Mouse (Mus musculus) spleen, adult 12 weeks (tissue): ENCODE results near the gene 2410004B18Rik.

Experiments
- DNase-seq: peaks from one replicate; pipeline ENCODE4 v3.0.0; 2022; ENCODE audit warnings: low spot score

Gene 2410004B18Rik

DNA sequence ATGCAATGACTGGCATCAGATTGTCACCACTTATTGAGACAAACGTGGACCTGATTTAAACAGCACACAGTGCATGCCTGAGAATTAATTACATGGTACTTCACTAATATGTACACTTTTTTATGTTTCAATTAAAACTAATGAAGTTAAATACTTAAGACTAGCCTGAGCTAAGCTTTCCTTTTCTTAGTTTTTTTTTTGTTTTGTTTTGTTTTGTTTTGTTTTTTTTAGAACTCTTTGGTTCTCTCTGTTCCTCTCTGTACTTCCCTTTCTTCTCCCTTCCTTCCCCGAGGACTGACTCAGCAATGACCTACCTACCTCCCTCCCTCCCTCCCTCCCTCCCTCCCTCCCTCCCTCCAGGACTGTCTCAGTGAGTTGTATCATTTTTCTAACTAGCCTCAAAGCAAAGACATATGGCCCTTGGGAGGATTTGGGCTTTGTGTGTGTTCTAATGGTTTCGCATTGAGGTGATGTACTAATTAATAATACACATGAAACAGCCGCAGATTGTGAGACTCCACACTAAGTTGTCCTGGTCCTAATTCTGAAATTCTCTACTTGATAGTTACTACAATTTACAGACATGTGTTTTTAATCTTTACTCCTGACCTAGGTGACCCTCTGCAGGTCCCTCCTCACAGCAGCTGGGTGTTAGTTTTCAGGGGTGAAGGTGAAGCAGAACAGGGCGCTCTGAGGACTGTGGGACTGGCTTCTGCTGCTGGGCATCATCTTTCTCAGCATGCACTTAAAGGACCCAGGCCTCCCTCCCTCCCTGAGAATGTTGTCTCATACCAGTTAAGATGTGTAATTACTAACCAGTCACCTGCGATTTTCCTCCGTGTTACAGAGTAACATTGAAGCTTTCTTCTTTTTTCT lies 8.1 kb upstream of the 2410004B18Rik start:
- DNase-seq = no peak

GRCm38 (mm10) chr3:145933845-145934244 lies 4.0 kb upstream of the 2410004B18Rik start:
- DNase-seq = no peak

GRCm38 (mm10) chr3:145938405-145939349 lies 863 bp downstream of the 2410004B18Rik start:
- no peak for DNase-seq

- DNase-seq = no peak
Measured at GRCm38 (mm10) chr3:145939402-145939801, 1.6 kb downstream of the 2410004B18Rik start.

DNA sequence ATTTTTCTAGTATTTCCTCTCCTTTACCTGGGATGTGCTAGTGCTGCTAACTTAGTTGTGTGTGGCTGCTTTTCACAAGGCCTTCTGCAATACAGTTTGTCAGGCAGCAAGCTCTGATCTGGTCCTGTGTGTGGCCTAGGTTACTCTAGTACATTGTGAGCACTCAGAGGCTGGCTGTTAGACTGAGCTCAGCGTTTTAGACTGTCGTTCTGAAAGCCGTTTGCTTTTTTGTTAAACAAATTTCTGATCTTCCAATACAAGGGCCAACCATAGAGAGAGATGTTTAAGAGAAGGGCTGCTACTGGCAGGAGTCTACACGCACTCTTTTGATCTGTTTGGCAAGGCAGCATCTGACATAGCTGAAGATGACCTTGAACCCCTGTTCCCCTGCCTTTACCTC lies 2.2 kb downstream of the 2410004B18Rik start:
- no peak for DNase-seq

DNA sequence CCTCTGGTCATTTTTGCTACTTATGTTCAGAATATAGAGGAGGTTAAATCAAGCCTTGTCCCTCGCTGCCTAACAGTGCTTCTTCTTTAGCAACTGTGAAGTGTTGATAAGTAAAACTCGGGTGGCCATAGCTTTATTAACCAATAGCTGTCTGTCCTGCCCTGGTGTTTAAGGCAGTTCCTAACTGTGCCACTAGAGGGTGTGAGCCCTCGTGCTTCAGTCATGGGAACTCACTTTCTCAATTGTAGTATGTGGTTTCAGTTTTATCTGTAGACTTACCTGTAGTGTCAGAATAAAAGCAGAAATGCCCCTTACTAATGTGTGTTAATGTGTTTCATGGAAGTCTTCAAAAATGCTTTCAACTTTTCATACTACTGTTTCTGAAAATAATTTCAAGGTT lies 4.2 kb downstream of the 2410004B18Rik start:
- DNase-seq = peak; percentile 62

- DNase-seq = no peak
Measured at GRCm38 (mm10) chr3:145944348-145944747, 6.5 kb downstream of the 2410004B18Rik start.

- no peak for DNase-seq
Measured at GRCm38 (mm10) chr3:145945904-145946303, 8.1 kb downstream of the 2410004B18Rik start.

DNA sequence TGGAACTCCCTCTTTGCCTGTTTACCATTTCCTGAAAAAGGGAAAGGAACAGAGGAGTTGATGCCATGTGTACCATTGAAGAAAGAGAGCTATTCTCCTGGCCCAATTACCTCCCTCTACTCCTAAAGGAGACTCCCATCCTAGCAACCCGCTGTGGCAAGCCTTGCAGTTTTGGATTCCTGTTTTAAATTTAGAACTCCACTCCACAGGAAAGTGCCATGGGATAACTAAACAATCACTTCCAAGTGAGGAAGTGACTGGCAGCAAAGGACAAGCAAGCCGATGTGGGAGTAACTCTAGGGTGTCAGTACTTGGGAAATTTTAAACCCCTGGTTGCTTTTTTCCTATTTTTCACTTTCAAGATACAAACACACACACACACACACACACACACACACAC lies 8.8 kb downstream of the 2410004B18Rik start:
- no peak for DNase-seq

DNA sequence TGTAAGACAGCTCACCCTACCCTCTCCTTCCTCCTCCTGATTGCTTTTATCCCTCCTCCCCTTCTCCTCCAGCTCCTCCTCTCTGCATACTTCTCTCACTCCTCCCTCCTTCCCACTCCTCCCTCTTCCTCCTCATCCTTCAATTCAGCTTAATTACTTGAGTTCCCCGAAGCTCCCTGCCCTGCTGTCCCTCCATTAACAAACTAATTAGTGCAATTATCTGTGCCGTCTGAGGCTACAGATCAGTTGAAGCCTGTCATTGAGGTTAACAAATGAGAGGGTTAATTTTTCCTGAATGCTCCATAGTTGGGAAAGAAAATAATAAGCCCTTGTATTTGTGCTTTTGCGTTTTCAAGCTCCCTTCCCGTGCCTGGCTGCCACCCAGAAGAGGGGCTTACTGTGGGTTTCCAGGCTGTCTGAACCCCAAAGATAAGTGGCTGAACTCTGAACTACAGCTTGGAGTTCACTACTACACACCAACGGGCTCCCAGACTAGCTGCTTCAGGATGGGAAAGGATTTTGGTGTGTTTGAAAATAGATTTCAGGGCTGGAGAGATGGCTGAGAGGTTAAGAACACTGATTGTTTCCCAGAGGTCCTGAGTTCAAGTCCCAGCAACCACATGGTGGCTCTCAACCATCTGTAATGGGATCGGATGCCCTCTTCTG lies 9.9 kb downstream of the 2410004B18Rik start:
- DNase-seq = no peak

DNA sequence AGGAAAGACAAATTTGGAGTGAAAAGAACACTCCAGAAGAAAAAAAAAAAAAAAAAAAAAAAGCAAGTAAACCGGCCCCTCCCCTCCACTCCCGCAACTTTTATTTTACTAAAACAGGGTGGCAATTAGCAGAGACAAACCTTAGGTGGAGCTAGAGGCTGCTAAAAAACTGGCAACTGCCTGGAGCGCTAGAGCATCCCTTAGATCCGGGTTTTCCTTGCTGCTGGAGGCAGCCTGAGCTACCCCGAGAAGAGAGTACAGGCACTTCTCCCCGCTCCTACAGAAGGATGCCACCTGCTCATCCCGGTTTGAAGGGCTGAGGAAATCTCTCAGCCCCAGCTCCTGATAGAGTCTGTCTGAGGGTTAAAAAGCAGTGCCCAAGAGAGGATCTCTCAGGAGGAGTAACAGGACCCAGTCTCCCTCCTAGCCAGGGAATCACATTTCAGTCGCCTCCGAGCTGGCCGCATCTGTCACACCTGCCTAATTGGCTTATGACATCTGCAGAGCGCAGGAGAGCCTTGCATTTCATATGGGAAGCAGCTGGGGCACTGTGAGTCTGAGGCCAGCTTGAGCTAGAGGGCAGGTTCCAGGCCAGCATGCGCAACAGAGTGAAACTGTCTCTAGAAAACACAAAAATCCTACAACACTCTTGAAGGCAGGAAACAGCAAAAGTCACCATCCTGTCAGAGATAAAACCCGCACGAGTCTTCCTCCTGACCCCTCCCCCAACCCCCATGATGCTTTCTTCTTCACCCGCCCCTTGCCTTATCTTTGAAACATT lies 12.4 kb downstream of the 2410004B18Rik start:
- no peak for DNase-seq

- DNase-seq = no peak
Measured at GRCm38 (mm10) chr3:145950815-145951130, 13.0 kb downstream of the 2410004B18Rik start.

DNA sequence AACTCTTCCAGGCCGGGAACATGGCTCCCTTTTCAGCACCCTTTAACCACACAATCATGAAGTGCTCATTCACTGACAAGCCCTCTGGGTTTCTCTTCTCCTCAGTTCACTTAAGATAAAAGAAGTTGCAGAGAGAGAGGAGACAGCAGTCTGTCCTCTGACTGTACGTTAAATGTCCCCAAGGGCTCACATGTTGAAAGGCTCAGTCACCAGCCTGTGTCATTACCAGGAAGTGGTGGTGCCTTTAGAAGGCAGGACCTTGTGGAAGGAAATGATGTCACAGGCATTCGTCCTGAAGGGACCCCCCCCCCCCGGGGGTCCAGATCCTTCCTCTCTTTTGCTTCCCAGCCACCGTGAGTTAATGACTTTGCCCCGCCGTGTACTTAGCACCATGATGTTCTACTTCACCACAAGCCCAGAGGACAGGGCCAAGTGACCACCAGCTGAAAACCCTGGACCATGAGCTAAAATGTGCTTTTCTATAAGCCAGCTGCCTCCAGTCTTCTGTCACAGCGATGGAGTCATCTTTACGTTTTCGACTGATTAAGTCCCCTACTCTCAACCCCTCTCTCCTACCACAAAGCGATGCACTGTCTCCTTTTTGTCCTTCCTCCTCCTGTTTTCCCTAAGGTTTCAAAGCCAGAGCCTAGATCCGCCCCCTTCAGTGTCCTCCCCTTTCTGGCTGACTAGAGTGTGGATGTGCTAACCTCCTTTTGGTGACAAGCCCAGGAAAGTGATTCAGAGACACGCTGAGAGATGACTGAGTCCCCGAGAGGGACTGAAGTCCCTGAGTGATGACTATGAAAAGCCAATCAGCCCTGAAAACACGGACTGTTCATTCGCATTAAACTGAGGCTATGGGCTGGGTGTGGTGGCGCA lies 13.7 kb downstream of the 2410004B18Rik start:
- no peak for DNase-seq

DNA sequence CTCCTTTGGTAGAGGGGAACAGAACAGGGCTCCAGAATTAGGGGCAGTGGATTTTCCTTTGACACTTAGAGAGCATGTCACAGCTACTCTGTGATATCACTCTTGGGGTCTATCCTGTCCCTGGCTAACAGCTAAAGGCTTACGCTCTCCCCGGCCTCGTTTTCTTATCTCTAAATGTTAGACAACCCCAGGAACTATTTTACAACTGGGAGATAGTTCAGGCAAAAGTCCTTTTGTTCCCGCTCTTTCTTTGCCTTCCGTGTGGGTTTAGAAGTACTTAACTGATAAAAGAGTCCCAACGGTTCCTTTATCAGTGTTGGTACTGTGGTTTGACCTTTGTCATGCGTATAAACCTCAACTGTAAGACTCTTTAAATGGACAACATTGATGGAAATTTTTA lies 15.1 kb downstream of the 2410004B18Rik start:
- DNase-seq = no peak

- DNase-seq = no peak
Measured at GRCm38 (mm10) chr3:145953411-145953810, 15.6 kb downstream of the 2410004B18Rik start.

- DNase-seq = no peak
Measured at GRCm38 (mm10) chr3:145959824-145960223, 22.0 kb downstream of the 2410004B18Rik start.

DNA sequence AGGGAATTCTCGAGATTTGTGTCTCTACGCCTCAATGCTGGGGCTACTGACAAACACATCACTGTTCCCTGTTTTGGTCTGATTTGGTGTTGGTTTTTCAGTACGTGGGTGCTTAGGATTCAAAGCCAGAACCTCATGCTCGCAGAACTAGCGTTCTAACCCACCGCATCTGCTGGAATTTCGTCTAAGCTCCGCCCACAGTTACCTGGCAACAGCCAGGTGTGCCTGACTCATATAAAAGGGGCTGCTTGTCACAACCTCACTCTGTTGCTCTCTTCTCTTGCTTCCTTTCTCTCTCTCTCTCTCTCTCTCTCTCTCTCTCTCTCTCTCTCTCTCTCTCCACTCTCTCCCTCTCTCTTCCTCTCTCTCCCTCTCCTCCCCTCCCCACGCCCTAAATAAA lies 24.6 kb downstream of the 2410004B18Rik start:
- no peak for DNase-seq

GRCm38 (mm10) chr3:145963101-145964017 lies 25.5 kb downstream of the 2410004B18Rik start:
- no peak for DNase-seq

DNA sequence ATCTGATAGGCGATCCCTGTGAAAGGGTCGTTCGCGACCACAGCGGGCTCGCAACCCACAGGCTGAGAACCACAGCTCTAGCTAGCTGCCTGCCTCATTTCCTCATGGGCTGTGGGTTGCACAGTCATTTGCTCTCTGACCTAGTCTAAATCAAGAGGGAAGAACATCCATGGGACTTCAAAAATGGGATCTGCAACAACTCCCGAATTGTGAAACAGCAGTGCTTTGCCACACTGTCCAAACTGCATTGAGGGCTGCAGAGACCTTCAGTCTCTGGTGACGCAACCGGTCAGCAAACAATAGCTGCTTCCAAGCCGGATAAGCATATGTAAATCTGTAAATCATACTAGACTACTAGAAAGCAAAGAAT lies 26.2 kb downstream of the 2410004B18Rik start:
- no peak for DNase-seq

DNA sequence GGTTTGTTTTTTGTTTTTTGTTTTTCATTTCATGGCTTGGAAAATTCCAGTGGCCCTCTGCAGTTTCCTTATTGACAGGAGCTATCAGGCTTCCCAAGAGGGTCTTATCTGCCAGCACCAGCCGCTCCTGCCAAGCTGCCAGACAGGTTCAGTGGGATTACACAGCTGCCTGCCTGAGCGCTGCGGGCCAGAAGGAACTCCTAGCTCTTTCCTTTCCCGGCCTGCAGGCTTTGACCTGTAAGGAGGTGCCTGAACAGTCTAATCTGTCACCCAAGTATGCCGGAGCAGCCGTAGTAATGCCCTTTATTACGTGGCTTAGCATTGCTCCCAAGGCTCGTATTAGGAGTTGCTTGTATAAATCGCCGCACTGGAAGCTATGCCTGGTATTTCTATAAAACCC lies 26.7 kb downstream of the 2410004B18Rik start:
- no peak for DNase-seq
